Mouse (Mus musculus) layer of hippocampus, adult 2 months (tissue): ENCODE measurements around the gene Zbtb8a. TPM values are rescaled to one million over a fixed set of nuclear protein-coding genes. Genes with fewer than 3 reads are reported as not detected.

Experiments
- DNase-seq, 2 experiments: peaks; one replicate each; pipeline ENCODE4 v3.0.0; 2022; ENCODE audit warnings: low spot score in 2 of 2
- H3K27ac ChIP-seq: fragments of 200-600 bp; 2 replicates; pipeline ENCODE4 v1.8.1; 2022
- H3K4me3 ChIP-seq: fragments of 200-600 bp; 2 replicates; pipeline ENCODE4 v1.8.1; 2022; ENCODE audit warnings: mild to moderate bottlenecking
- CTCF ChIP-seq: fragments of 200-600 bp; conservative IDR thresholded peaks from 2 replicates; pipeline ENCODE4 v1.8.1; 2022; ENCODE audit warnings: antibody characterized with exemption, mild to moderate bottlenecking, moderate library complexity
- total RNA-seq, 2 experiments: library from RNA; stranded (reverse); gene quantifications; 2 replicates each; pipeline ENCODE4 v1.2.3; 2021

Zbtb8a gene
- total RNA-seq, 2 experiments from 2014 or later = 4.1 TPM

- no peak for DNase-seq
- no peak for TF ChIP-seq CTCF
- no peak overlapping the region for H3K4me3 ChIP-seq
- no peak overlapping the region for H3K27ac ChIP-seq
These were observed 70.0 kb downstream of the Zbtb8a start for GRCm38 (mm10) chr4:129307936-129308335.

GRCm38 (mm10) chr4:129304306-129304705 is 73.6 kb downstream of the Zbtb8a start:
- H3K4me3 ChIP-seq = no peak overlapping the region
- no peak for TF ChIP-seq CTCF
- DNase-seq = no peak
- no peak overlapping the region for H3K27ac ChIP-seq

- no peak overlapping the region for H3K4me3 ChIP-seq
- H3K27ac ChIP-seq = no peak overlapping the region
- DNase-seq = no peak
- TF ChIP-seq CTCF = no peak
These were observed 74.1 kb downstream of the Zbtb8a start for GRCm38 (mm10) chr4:129303816-129304215.

Other genes with a start within 250 kb of the Zbtb8a start
- gene Fndc5, start 241.1 kb downstream of the Zbtb8a start, total RNA-seq = 10 to 100 TPM; 77.5 to 78.6 TPM
- gene S100pbp, start 188.4 kb downstream of the Zbtb8a start, total RNA-seq = 10 to 100 TPM; 33.6 to 36.0 TPM
- gene Yars, start 188.4 kb downstream of the Zbtb8a start, total RNA-seq = 10 to 100 TPM; 93.4 to 95.1 TPM
- gene C77080, start 116.7 kb downstream of the Zbtb8a start, total RNA-seq = 1 to 10 TPM; 6.7 to 7.4 TPM
- 1 to 10 TPM in 1 of 2 experiments, under 1 TPM in 1; 0.98 to 1.1 TPM for gene Sync, start 90.5 kb downstream of the Zbtb8a start, total RNA-seq
- gene Rbbp4, start 42.7 kb downstream of the Zbtb8a start, total RNA-seq = 100 to 1,000 TPM; 117 to 130 TPM
- gene Zbtb8os, start 42.4 kb downstream of the Zbtb8a start, total RNA-seq = 10 to 100 TPM; 31.8 to 32.3 TPM
- 1 to 10 TPM; 3.9 to 4.0 TPM for gene Zbtb8b, start 62.7 kb upstream of the Zbtb8a start, total RNA-seq
- gene Bsdc1, start 83.5 kb upstream of the Zbtb8a start, total RNA-seq = 10 to 100 TPM; 56.2 to 62.7 TPM
- under 1 TPM in 1 of 2 experiments, not detected in 1; 0.38 TPM for gene Tssk3, start 112.9 kb upstream of the Zbtb8a start, total RNA-seq
- not detected for gene Fam229a, start 113.1 kb upstream of the Zbtb8a start, total RNA-seq
- 100 to 1,000 TPM in 1 of 2 experiments, 10 to 100 TPM in 1; 94.6 to 103 TPM for gene Marcksl1, start 135.5 kb upstream of the Zbtb8a start, total RNA-seq
- 10 to 100 TPM; 48.9 to 49.8 TPM for gene Hdac1, start 164.6 kb upstream of the Zbtb8a start, total RNA-seq
- 1 to 10 TPM; 2.8 to 6.2 TPM for gene Lck, start 195.5 kb upstream of the Zbtb8a start, total RNA-seq
- gene Fam167b, start 200.4 kb upstream of the Zbtb8a start, total RNA-seq = under 1 TPM; 0.41 to 0.83 TPM
- gene Eif3i, start 222.5 kb upstream of the Zbtb8a start, total RNA-seq = 100 to 1,000 TPM; 117 to 120 TPM
- 10 to 100 TPM; 83.1 to 86.2 TPM for gene Tmem234, start 222.6 kb upstream of the Zbtb8a start, total RNA-seq
- 1 to 10 TPM; 5.7 to 7.4 TPM for gene Dcdc2b, start 236.1 kb upstream of the Zbtb8a start, total RNA-seq
- 10 to 100 TPM; 31.5 to 34.3 TPM for gene Iqcc, start 241.0 kb upstream of the Zbtb8a start, total RNA-seq
- 10 to 100 TPM; 70.2 to 81.0 TPM for gene Ccdc28b, start 245.8 kb upstream of the Zbtb8a start, total RNA-seq